Mouse (Mus musculus) CD4-positive naive resting alpha-beta T cell, adult 57 days (primary cell): Measurements from ENCODE around the gene Trim67. TPM values are rescaled to one million over a fixed set of nuclear protein-coding genes. Genes with fewer than 3 reads are reported as not detected.

Experiments used
- total RNA-seq: library from RNA; stranded (reverse); gene quantifications from one replicate; pipeline ENCODE4 v1.2.4, GENCODE M21; 2023

Trim67 gene
- not detected for total RNA-seq

DNA sequence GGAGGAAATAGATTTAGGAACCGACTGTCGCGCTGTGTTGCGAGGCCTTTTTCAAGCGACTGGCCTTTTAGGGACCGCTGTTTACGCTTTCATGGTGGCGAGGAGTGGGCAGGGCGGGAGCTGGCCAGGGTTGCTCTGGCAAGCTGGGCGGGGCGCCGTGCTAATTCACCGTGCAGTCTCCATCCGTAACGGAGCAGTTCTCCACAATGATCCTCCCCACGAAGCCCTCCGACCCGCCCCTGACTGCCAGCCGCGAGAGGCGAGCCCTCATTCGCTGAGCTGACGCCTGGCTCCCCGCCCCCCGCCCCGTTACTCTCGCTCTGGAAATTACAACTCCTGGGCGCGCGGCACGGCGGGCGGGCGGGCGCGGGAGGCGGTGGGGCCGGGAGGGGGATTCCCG lies at the start of gene Trim67:
TSS of gene Trim67 (plus strand) at position 385 of the 400 bp plus-strand sequence.

DNA sequence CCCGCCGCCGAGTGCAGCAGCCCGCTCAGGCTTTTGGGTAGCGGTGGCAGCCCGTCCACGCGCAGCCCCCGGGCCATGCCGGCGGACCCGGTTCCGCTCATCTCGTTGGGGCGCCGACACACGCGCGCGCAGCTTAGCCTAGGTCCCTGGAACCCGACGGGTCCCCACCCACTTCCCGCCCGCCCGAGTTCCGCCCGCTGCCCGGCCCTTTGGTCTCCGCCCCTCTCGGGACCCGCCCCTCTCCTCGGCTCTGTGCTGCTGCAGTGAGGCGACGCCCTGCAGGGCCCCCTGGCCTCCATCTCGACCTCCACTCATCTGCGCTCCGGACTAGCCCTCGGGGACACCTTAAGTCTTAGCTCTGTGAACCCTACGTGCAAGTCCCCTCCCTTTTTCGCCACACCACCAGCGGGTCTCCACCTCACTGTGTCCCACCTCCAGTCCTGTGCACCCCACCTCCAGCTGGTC lies 41.2 kb upstream of the Trim67 start, which contains the start of gene Fam89a:
TSS of gene Fam89a (minus strand) at position 124 of the 465 bp plus-strand sequence.

DNA sequence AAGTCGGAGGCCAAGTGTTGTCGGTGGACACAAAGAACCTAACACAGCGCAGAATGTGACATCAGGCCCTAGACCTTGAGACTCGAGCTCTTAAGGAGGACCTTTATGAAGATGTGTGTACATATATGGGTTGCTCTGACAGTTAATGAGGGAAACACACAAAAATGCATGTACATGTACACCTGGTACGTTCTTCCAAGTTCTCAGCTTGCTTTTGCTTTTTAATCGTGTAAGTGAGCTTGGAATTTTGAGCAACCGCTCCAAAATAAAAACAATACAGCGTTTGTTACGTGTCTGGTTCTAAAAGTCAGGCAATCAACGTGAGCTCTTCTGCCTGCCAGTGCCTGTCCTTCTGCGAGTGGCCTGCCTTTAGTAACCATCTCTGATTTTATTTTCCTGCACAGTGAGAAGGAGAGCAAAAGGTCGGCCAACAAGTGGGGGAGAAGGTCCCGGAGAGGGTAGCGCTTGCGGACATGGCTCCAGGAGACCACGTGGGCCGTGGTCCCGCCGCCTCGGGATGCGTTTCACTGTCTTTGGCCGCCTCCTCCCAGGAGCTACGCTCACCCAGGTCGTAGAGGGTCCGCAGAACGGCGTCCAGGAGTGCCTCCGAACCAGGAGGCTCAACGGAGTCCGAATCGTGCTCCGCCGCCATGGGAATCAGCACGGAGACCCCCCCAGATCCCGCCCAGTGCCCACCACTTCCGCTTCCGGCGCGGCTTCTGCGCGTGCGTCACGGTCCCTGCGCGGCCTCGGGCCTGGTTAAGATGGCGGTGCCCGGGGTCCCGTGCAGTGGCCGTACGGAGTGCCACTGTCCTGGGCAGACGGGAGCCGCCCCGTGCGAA lies 69.7 kb downstream of the Trim67 start, which contains the start of the genes Gnpat and 2810004N23Rik:
TSS of gene Gnpat (plus strand) at position 713 of the 842 bp plus-strand sequence.
TSS of gene 2810004N23Rik (minus strand) at position 800 of the 842 bp plus-strand sequence.

Other genes with a start within 250 kb of the Trim67 start
- gene Agt, start 223.4 kb upstream of the Trim67 start, total RNA-seq, result not detected
- gene Capn9, start 217.0 kb upstream of the Trim67 start, total RNA-seq, result not detected
- 8.4 TPM for gene 2310022B05Rik, start 129.7 kb upstream of the Trim67 start, total RNA-seq
- 237 TPM for gene Ttc13, start 71.1 kb upstream of the Trim67 start, total RNA-seq
- gene Arv1, start 71.0 kb upstream of the Trim67 start, total RNA-seq, result 36.2 TPM
- 0.59 TPM for gene Fam89a, start 41.3 kb upstream of the Trim67 start, total RNA-seq
- gene Gnpat, start 69.9 kb downstream of the Trim67 start, total RNA-seq, result 61.8 TPM
- gene 2810004N23Rik, start 70.0 kb downstream of the Trim67 start, total RNA-seq, result 24.6 TPM
- 13.9 TPM for gene Exoc8, start 104.6 kb downstream of the Trim67 start, total RNA-seq
- gene Sprtn, start 104.8 kb downstream of the Trim67 start, total RNA-seq, result 35.0 TPM
- 37.8 TPM for gene Egln1, start 156.2 kb downstream of the Trim67 start, total RNA-seq
- 52.7 TPM for gene Tsnax, start 219.9 kb downstream of the Trim67 start, total RNA-seq